Mouse (Mus musculus): ENCODE measurements around the gene Serinc1.

DNA sequence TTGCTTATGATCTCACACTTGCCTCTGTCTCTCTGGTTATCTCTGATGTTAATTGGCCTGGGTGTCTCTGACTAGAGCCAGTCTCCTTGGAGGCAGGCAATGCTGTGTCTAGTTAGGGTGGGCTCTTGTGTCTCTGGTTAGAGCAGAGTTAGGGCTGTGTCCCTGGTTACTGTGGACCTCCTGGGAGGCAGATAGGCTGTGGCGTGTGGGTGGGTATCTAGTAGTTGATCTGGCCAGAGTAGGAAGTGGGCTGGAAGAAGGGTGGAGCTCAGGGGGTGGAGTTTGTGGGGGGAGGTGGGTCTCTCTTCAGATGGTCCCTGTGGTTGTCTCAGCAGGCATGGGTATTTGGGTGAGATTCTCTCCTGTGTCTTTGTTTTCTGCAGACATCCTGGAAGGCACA is 33.9 kb upstream of the Serinc1 start:
- TF ChIP-seq CTCF (IDR thresholded peaks at IDR 0.05; ENCODE audit: borderline replicate concordance, control insufficient read depth, extremely low read depth, insufficient read depth, low read length, poor library complexity) = no peak
- TF ChIP-seq POLR2A (IDR thresholded peaks at IDR 0.05; ENCODE audit: control insufficient read depth, extremely low read depth, insufficient read depth, low read length, poor library complexity) = no peak

All from thymus, adult 2 months (tissue).